Mouse (Mus musculus) liver, embryonic 13.5 days (tissue): ENCODE measurements at regions not wholly inside any gene's neighbourhood (a gene's known extent, or its start where the extent isn't known, plus 50 kb on each side); places are given as distances from the start of the nearest gene placed in this dataset.

Source experiments
- ATAC-seq: fragments of 200-750 bp; cut with Nextera tagmentation; 2 replicates; pipeline ENCODE4 v1.8.0; 2017; ENCODE audit warnings: low read depth, mild to moderate bottlenecking, moderate number of reproducible peaks, moderate library complexity
- DNase-seq: peaks from one replicate; pipeline ENCODE4 v3.0.0; 2022
- H3K27ac ChIP-seq: fragments of 300-500 bp; sonication (generic); 2 replicates; pipeline ENCODE4 v1.5.1; 2015; ENCODE audit warnings: moderate library complexity, mild to moderate bottlenecking, inconsistent platforms
- H3K27me3 ChIP-seq: fragments of 300-500 bp; sonication (generic); 2 replicates; pipeline ENCODE4 v1.6.1; 2015; ENCODE audit warnings: mild to moderate bottlenecking, inconsistent platforms
- H3K36me3 ChIP-seq: fragments of 300-500 bp; sonication (generic); 2 replicates; pipeline ENCODE4 v1.6.1; 2015; ENCODE audit warnings: mild to moderate bottlenecking, inconsistent platforms
- H3K4me1 ChIP-seq: fragments of 300-500 bp; sonication (generic); replicated peaks from 2 replicates; pipeline ENCODE4 v1.6.1; 2015; ENCODE audit warnings: inconsistent platforms
- H3K4me2 ChIP-seq: fragments of 300-500 bp; sonication (generic); 2 replicates; pipeline ENCODE4 v1.6.1; 2015; ENCODE audit warnings: inconsistent platforms, mild to moderate bottlenecking, moderate library complexity
- H3K4me3 ChIP-seq: fragments of 300-500 bp; sonication (generic); replicated peaks from 2 replicates; pipeline ENCODE4 v1.5.1; 2015; ENCODE audit warnings: mild to moderate bottlenecking, inconsistent platforms
- H3K9ac ChIP-seq: fragments of 300-500 bp; sonication (generic); 2 replicates; pipeline ENCODE4 v1.6.1; 2015; ENCODE audit warnings: mild to moderate bottlenecking, inconsistent platforms
- H3K9me3 ChIP-seq: fragments of 300-500 bp; sonication (generic); replicated peaks from 2 replicates; pipeline ENCODE4 v1.6.1; 2016; ENCODE audit warnings: inconsistent platforms
- WGBS: fragments of 180-500 bp; shearing (Covaris S2); methylation state at CpG from one replicate; pipeline ENCODE4 v1.1.7; 2015; ENCODE audit not compliant: insufficient replicate concordance; 5-methylcytosine and 5-hydroxymethylcytosine counted together

DNA sequence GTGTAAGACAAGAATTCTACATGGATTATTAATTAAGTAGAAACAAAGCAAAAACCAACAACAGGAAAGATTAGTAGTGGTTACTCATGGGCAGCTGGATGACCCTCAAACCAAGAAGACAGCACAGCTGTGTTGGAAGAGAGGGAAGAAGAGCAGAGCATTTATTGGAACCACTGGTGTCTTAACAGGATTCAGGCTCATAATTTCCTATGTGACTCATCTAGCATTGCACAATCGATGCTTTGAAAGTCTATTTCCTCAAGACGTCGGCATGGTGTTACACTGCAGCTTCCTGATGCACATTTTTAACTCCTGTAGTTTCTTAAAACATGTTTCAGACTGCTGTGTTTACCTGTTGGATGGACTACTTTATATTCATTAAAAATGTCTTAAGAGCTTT lies 221.1 kb downstream of the Gja1 start:
- H3K36me3 ChIP-seq, result no peaks in the 10 kb centered on the region

DNA sequence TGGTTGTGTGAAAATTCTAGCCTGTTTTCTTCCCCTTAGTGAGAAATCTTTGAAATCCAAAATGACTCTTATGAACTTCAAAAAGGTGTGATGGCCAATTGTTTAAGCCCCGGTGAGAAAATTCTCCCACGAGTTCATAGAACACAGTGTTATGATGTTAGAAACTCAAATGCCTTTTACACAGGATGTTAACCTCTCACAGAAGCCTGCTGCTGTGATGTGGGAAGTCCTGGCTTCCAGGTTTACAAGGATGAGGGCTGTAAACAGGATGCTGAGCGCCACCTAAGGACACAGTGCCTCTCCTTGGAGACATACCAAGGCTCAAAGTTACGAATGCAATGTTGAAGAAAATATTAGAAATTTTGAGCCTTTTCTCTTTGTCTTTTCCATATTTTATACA lies 222.8 kb downstream of the Gja1 start:
- Histone ChIP-seq H3K36me3 (no peaks in the 10 kb centered on the region), H3K9me3 (no peaks in the 10 kb centered on the region), H3K4me1 (no peaks in the 10 kb centered on the region), H3K9ac (no peak overlapping the region), H3K4me2 (no peak overlapping the region), H3K4me3 (no peak overlapping the region), H3K27ac (no peak overlapping the region), H3K27me3 (no peaks in the 10 kb centered on the region)
- DNase-seq (no peak), ATAC-seq (no peak)
- 50% methylated on average over 4 of the region's 4 CpGs for WGBS

More for the DNA sequence above, 221.1 kb downstream of the Gja1 start:
- Histone ChIP-seq H3K27me3 (no peaks in the 10 kb centered on the region), H3K4me2 (no peak overlapping the region), H3K27ac (no peak overlapping the region), H3K9ac (no peak overlapping the region), H3K4me3 (no peak overlapping the region), H3K4me1 (no peaks in the 10 kb centered on the region), H3K9me3 (no peaks in the 10 kb centered on the region)
- ATAC-seq (no peak), DNase-seq (no peak)
- WGBS, result 16% methylated on average over 3 of the region's 3 CpGs

DNA sequence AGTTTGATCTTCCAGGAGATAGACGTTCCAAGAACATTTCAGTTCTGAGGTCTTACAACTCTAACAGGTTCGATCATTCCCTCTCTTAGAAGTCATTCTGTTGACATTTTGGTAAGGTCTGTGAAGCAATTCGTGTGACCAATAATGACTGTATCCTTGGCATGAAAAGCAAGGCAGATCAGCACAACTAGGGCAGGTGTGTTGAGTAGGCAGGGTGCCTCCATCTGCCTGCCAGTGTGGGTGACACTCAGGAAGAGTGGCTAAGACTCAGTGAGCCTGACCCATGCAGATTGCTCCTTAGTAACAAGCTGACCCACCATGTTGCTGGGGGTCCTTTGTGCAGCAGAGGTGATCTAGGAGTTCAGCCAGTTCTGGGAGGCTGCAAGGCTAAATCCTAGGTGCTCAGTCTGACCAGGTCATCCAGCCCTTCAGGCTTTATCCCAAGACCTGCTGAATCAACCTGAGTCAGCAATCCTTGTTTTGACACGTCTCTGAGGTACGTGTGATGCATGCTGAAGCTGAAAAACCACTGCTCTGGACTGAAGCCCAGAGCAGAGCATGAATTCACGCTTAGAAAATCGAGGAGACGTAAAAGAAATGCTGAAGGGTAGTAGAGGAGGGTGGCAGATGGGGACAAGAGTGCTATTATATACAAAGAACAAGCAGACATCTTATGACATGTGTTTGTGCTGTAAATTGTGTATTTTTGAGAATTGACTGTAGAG lies 234.6 kb downstream of the Gja1 start:
- 59% methylated on average over 8 of the region's 8 CpGs for whole genome bisulfite sequencing
- no peak for DNase-seq
- no peaks in the 10 kb centered on the region for H3K27me3 ChIP-seq
- H3K36me3 ChIP-seq, result no peaks in the 10 kb centered on the region
- H3K27ac ChIP-seq, result no peak overlapping the region
- H3K4me1 ChIP-seq, result no peaks in the 10 kb centered on the region
- no peak overlapping the region for H3K4me3 ChIP-seq
- H3K9ac ChIP-seq, result no peak overlapping the region
- no peak overlapping the region for H3K4me2 ChIP-seq
- H3K9me3 ChIP-seq, result no peaks in the 10 kb centered on the region
- ATAC-seq, result no peak

DNA sequence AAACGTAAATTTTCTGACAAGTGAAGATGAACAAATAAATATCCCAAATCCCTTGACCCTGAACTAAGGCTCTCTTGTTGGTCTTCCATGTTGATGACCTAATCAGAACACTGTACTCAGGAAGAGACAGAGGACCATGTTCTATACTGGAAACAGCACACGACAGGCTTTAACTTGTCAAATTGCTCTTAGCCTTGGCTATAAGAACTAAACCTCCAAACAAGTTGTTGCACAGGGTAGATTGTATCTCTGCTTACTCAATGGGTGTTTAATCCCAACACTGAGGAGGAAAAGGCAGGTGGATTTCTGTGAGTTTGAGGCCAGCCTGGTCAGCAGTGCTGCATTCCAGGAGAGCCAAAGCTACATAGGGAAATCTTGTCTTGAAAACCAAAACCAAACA lies 265.5 kb downstream of the Gja1 start:
- no peak overlapping the region for H3K27ac ChIP-seq
- DNase-seq (no peak), ATAC-seq (no peak)
- H3K9ac ChIP-seq, result no peak overlapping the region
- H3K36me3 ChIP-seq, result no peaks in the 10 kb centered on the region
- no peaks in the 10 kb centered on the region for H3K9me3 ChIP-seq
- WGBS, result 61% methylated on average over 2 of the region's 2 CpGs
- no peak overlapping the region for H3K4me3 ChIP-seq
- no peaks in the 10 kb centered on the region for H3K4me1 ChIP-seq
- H3K27me3 ChIP-seq, result no peaks in the 10 kb centered on the region
- H3K4me2 ChIP-seq, result no peak overlapping the region

DNA sequence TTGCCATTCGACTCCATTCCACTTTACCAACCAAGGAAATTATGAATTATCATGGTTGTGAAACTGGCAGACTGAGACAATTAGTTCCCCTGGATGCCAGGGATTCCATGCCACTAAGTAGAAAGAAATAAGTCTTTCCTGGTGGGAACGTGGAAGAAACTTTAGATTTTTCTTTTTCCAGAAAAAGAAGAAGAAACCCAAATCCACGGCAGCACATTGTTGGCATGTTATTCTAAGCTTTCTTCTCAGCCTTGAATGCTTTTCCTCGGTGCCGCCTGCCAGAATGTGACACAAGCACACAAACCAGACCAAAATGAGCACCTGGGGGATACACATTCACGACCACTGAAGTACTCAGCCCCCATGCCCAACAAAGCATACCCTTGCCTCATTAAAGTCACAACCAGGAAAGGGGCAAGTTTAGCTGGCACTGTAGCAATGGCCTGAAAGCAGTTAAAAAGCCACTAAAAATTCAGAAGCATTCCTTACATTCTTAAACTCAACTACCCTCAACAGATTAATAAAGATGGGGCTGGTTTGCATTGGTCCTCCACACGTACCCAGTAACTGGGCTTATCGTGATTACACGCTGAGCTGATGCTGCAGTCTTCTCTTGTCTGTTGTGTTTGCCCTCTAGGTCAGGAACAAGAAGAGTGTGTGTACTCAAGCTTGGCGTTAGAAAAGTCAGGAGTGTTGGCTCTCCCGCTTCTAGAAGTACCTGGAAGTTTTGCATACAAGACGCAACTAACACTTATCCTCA lies 266.4 kb downstream of the Gja1 start:
- Histone ChIP-seq H3K9me3 (no peaks in the 10 kb centered on the region), H3K27ac (no peak overlapping the region), H3K4me3 (no peak overlapping the region), H3K9ac (no peak overlapping the region), H3K4me1 (no peaks in the 10 kb centered on the region), H3K4me2 (no peak overlapping the region), H3K27me3 (no peaks in the 10 kb centered on the region), H3K36me3 (no peaks in the 10 kb centered on the region)
- WGBS, result 71% methylated on average over 12 of the region's 12 CpGs
- ATAC-seq, result no peak
- no peak for DNase-seq

DNA sequence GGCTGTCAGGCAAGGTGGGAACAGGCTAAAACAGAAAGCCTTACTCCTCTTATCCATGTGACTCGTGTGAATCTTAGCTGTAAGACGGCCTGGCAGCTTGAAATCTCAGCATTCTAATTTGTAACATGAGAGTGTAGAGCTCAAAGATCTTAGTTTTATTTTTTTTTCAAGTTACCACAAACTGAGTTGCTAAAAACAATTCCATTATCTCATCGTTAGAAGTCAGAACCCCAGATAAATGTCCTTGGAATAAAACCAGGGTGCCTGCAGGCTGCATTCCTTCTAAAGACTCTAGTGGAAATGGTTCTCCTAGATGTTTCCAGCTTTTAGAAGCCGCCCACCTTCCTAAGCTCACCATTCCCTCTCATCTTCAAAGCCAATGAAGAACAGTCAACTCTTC lies 283.4 kb downstream of the Gja1 start:
- no peaks in the 10 kb centered on the region for H3K36me3 ChIP-seq
- H3K27me3 ChIP-seq, result no peaks in the 10 kb centered on the region
- DNase-seq, result no peak
- ATAC-seq, result no peak
- no peak overlapping the region for H3K27ac ChIP-seq
- H3K9ac ChIP-seq, result no peak overlapping the region
- WGBS, result 52% methylated on average over 4 of the region's 4 CpGs
- H3K9me3 ChIP-seq, result no peaks in the 10 kb centered on the region
- no peak overlapping the region for H3K4me2 ChIP-seq
- no peaks in the 10 kb centered on the region for H3K4me1 ChIP-seq
- H3K4me3 ChIP-seq, result no peak overlapping the region

DNA sequence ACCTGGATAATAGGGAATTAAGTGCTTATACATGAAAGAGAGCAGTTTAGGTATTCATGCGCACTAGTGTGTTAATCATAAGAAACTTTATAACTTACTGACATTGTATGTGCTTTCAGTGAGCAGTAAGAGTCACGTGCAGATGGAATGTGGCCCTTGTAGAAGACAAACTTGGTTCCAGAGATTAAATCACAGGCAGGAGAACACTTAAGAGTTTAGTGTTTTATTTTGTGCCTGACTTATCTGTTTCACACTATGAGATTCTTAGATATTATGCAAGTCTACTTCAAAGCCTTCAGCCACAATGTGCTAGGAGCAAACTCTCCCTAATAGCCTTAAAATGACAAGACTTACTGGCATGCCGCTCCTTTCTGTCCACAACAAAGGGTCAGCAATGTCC lies 296.8 kb downstream of the Gja1 start:
- H3K9me3 ChIP-seq, result no peaks in the 10 kb centered on the region
- no peaks in the 10 kb centered on the region for H3K36me3 ChIP-seq
- ATAC-seq (no peak), DNase-seq (no peak)
- no peaks in the 10 kb centered on the region for H3K4me1 ChIP-seq
- no peak overlapping the region for H3K9ac ChIP-seq
- H3K27ac ChIP-seq, result no peak overlapping the region
- WGBS, result 61% methylated on average over 3 of the region's 3 CpGs
- H3K4me3 ChIP-seq, result no peak overlapping the region
- no peaks in the 10 kb centered on the region for H3K27me3 ChIP-seq
- no peak overlapping the region for H3K4me2 ChIP-seq

DNA sequence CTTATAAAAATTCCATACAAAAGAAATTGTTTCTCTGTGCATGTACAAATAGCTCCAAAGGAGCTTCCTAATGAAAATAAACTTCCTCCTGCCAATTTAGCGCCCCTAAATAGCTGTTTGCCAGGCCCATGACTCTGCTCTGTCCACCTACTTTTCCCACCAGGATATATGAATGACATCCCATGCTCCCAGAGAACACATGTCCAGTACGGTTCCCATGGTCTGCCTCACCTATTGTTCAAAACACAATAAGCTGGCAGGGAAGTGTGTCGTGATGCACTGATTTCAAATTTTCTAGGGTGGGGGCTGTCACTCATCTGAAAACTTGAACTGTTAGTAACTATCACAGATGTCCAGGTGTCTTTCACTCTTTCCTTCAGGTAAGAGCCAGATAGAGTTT lies 305.8 kb downstream of the Gja1 start:
- Histone ChIP-seq H3K27ac (no peak overlapping the region), H3K9me3 (no peaks in the 10 kb centered on the region), H3K36me3 (no peaks in the 10 kb centered on the region), H3K9ac (no peak overlapping the region), H3K4me1 (no peaks in the 10 kb centered on the region), H3K27me3 (no peaks in the 10 kb centered on the region), H3K4me2 (no peak overlapping the region), H3K4me3 (no peak overlapping the region)
- WGBS, result 41% methylated on average over 3 of the region's 3 CpGs
- DNase-seq (no peak), ATAC-seq (no peak)

DNA sequence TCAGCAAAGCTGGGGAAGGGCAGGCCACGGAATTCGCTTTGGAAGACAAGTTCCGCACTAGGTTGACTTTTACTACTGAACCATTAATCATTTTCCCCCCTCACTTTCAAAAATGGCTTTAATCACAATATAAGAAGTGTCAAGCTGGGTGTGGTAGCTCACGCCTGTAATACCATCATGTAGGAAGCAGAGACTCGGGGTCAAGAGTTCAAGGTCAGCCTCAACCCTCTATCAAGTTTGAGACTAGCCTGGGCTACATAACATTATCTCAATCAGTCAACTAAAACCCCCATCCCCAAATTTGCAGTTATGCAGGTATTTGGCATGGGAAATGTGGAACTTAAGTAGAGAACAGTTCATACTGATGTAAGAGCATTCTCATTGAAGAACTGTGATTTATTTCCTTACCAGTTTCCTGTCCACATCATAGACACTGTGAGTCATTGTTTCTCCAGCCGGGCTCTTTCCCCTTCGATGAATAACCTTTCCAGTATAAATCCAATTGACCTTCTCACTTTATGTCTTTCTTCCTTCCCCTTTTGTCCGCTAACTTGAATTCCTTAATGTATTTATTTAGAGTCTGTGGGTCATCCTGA lies 308.6 kb downstream of the Gja1 start:
- DNase-seq (no peak), ATAC-seq (no peak)
- Histone ChIP-seq H3K9ac (no peak overlapping the region), H3K27ac (no peak overlapping the region), H3K4me1 (no peaks in the 10 kb centered on the region), H3K4me2 (no peak overlapping the region), H3K9me3 (no peaks in the 10 kb centered on the region), H3K36me3 (no peaks in the 10 kb centered on the region), H3K27me3 (no peaks in the 10 kb centered on the region), H3K4me3 (no peak overlapping the region)
- 65% methylated on average over 8 of the region's 8 CpGs for WGBS

DNA sequence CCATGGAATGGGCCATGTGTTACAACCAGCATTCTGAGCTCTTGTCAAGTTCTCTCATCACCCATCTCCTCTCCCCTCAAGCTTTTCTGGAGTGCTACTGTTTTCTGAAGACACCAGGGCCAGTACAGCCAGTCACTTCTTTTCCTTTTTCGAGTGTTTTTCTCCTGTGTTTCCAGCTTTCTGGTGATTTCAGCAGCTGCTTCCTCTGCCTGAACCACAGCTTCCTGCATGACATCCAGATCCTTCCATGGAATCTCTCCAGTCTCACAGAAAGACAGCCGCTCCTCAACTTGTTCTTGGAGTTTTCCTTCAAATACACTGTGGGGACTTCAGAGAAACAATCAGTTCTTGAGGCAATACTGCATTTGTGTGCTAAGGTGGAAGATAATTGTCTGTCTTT lies 314.3 kb downstream of the Gja1 start:
- Histone ChIP-seq H3K27me3 (no peaks in the 10 kb centered on the region), H3K4me1 (no peaks in the 10 kb centered on the region), H3K4me3 (no peak overlapping the region), H3K4me2 (no peak overlapping the region), H3K27ac (no peak overlapping the region), H3K9me3 (no peaks in the 10 kb centered on the region), H3K36me3 (no peaks in the 10 kb centered on the region), H3K9ac (no peak overlapping the region)
- no peak for ATAC-seq
- WGBS, result 38% methylated on average over 2 of the region's 2 CpGs
- no peak for DNase-seq

DNA sequence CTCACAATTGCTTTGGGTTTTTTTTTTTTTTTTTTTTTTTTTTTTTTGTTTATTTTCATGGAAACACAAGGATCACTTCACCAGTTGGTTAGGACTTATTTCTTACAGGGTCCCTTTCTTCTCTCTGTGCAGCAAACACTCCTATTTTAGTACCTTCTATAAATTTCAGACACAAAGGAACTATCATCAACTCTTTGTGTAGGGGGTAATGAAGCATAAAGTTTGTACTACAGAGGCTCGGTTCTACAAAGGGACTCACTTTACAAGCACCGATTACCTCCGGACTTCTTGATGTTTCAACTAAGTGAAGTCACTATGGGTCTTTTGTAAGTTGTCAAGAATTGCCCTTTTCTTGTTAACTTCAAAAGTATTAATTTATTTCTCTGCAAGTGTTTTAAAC lies 318.0 kb downstream of the Gja1 start:
- DNase-seq (no peak), ATAC-seq (no peak)
- no peaks in the 10 kb centered on the region for H3K4me1 ChIP-seq
- H3K9me3 ChIP-seq, result no peaks in the 10 kb centered on the region
- H3K4me3 ChIP-seq, result no peak overlapping the region
- no peak overlapping the region for H3K9ac ChIP-seq
- H3K27me3 ChIP-seq, result no peaks in the 10 kb centered on the region
- no peak overlapping the region for H3K4me2 ChIP-seq
- H3K36me3 ChIP-seq, result no peaks in the 10 kb centered on the region
- no peak overlapping the region for H3K27ac ChIP-seq
- WGBS, result 77% methylated on average over 3 of the region's 3 CpGs

DNA sequence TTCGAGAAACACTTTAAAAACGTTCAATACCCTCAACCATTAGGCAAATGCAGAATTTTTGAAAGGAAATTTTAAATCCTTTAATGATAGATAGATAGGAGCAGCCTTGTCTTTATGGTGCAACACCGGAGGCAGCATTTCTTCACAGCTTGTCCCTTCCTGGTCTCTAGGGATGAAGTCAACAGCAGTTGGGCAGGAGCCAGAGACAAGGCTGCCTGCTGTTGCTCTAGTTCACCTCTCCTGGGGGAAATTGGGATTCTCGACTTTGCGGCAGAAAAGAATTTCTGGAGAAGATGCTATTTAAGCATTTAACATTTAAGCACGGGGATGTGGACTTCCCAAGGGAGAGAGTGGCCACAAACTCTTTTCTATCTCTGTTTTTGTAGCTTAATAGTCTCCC lies 323.0 kb downstream of the Gja1 start:
- H3K9ac ChIP-seq, result no peak overlapping the region
- no peaks in the 10 kb centered on the region for H3K9me3 ChIP-seq
- H3K27ac ChIP-seq, result no peak overlapping the region
- 61% methylated on average over 6 of the region's 6 CpGs for WGBS
- ATAC-seq, result no peak
- no peak for DNase-seq
- H3K4me2 ChIP-seq, result no peak overlapping the region
- no peaks in the 10 kb centered on the region for H3K36me3 ChIP-seq
- no peaks in the 10 kb centered on the region for H3K27me3 ChIP-seq
- H3K4me1 ChIP-seq, result no peaks in the 10 kb centered on the region
- no peak overlapping the region for H3K4me3 ChIP-seq
